Mouse (Mus musculus) kidney, postnatal 25 days (tissue): Measurements from ENCODE around the gene Lsamp.

Source experiments
- DNase-seq, 2 experiments: peaks; one replicate each; pipeline ENCODE4 v3.0.0; 2021; ENCODE audit warnings: mixed read lengths in 2 of 2

The Lsamp gene

GRCm38 (mm10) chr16:41787146-41787545 is 1803.0 kb downstream of the Lsamp start:
- no peak for DNase-seq

GRCm38 (mm10) chr16:41790016-41790415 is 1805.9 kb downstream of the Lsamp start:
- DNase-seq: no peak

GRCm38 (mm10) chr16:41820369-41820768 is 1836.2 kb downstream of the Lsamp start:
- no peak for DNase-seq

- DNase-seq: no peak
Observed at GRCm38 (mm10) chr16:41826899-41827604, 1842.9 kb downstream of the Lsamp start.

- no peak for DNase-seq
Observed at GRCm38 (mm10) chr16:41827605-41827948, 1843.4 kb downstream of the Lsamp start.

GRCm38 (mm10) chr16:41834637-41835036 is 1850.5 kb downstream of the Lsamp start:
- no peak for DNase-seq

- no peak for DNase-seq
Observed at GRCm38 (mm10) chr16:41835745-41836144, 1851.6 kb downstream of the Lsamp start.

- DNase-seq: no peak
Observed at GRCm38 (mm10) chr16:41839751-41840404, 1855.7 kb downstream of the Lsamp start.

- DNase-seq: no peak
Observed at GRCm38 (mm10) chr16:41846903-41847302, 1862.7 kb downstream of the Lsamp start.

- no peak for DNase-seq
Observed at GRCm38 (mm10) chr16:41871917-41872593, 1887.9 kb downstream of the Lsamp start.

- DNase-seq: no peak
Observed at GRCm38 (mm10) chr16:41888546-41889165, 1904.5 kb downstream of the Lsamp start.

- no peak for DNase-seq
Observed at GRCm38 (mm10) chr16:41900783-41901182, 1916.6 kb downstream of the Lsamp start.

GRCm38 (mm10) chr16:41903654-41904053 is 1919.5 kb downstream of the Lsamp start:
- DNase-seq: no peak

GRCm38 (mm10) chr16:41912584-41913193 is 1928.5 kb downstream of the Lsamp start:
- no peak for DNase-seq

- DNase-seq: no peak
Observed at GRCm38 (mm10) chr16:41913346-41913745, 1929.2 kb downstream of the Lsamp start.

- DNase-seq: no peak
Observed at GRCm38 (mm10) chr16:41916342-41916741, 1932.2 kb downstream of the Lsamp start.

GRCm38 (mm10) chr16:41917057-41917821 is 1933.1 kb downstream of the Lsamp start:
- DNase-seq: no peak

GRCm38 (mm10) chr16:41929546-41929945 is 1945.4 kb downstream of the Lsamp start:
- DNase-seq: no peak

GRCm38 (mm10) chr16:41935701-41936100 is 1951.5 kb downstream of the Lsamp start:
- no peak for DNase-seq

GRCm38 (mm10) chr16:41936908-41937595 is 1952.9 kb downstream of the Lsamp start:
- DNase-seq: no peak

GRCm38 (mm10) chr16:41937596-41937990 is 1953.4 kb downstream of the Lsamp start:
- no peak for DNase-seq

- DNase-seq: no peak
Observed at GRCm38 (mm10) chr16:41938258-41938657, 1954.1 kb downstream of the Lsamp start.
